Mouse (Mus musculus) c-Kit-positive CD71-positive TER-119-negative erythroid progenitor cells, embryonic 14.5 days (primary cell): Measurements from ENCODE around the gene Itga6.
"Not testable (repeated sequence)": the region's sequence is repeated elsewhere in the genome, so short reads cannot be mapped to it uniquely, and the experiment has no call there.

Experiments
- DNase-seq: peaks from one replicate; pipeline ENCODE4 v3.0.0-alpha.2; 2013; ENCODE audit warnings: low read depth

Itga6 gene

GRCm38 (mm10) chr2:71745610-71746374 is at the start of gene Itga6:
Gene Itga6 (plus strand): TSS chr2:71745616.
- DNase-seq: no peak

DNA sequence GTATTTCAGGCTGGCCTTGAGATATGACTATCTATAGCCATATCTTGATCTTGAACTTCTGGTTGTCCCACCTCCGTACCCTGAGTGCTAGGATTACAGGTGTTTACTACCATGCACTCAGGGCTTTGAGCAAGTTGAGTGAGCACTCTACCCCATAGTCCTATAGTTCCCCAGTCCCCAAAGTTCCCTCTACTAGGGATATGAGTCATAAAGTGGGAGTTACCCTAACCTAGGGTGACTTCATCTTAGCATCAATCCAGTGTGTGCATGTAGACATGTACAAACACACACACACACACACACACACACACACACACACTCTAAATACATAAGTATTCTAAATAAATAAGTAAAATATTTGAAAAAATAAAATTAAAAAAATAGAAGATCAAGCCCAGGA is 48.6 kb upstream of the Itga6 start:
- DNase-seq: no peak

- no peak for DNase-seq
Measured at GRCm38 (mm10) chr2:71697408-71698336, 47.7 kb upstream of the Itga6 start.

- DNase-seq: no peak
Measured at GRCm38 (mm10) chr2:71698366-71698765, 47.0 kb upstream of the Itga6 start.

DNA sequence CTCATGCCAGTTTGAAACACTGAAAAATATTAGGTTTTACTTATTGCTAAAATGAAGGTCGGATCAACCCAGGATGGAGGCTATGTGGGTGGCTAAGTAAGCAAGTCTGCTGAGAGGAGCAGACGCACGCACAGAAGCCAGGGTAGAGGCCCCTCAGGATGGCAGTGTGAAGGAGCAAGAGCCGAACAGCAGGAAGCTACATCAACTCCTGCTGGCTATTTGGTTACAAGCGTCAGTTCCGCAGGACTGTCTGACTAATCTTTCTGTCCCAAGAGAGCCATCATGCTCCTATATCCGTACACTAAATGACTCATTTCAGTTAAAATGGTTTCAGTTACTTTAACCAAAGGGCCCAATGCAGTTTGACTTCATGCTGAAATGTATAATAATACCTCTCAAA is 46.5 kb upstream of the Itga6 start:
- DNase-seq: no peak

DNA sequence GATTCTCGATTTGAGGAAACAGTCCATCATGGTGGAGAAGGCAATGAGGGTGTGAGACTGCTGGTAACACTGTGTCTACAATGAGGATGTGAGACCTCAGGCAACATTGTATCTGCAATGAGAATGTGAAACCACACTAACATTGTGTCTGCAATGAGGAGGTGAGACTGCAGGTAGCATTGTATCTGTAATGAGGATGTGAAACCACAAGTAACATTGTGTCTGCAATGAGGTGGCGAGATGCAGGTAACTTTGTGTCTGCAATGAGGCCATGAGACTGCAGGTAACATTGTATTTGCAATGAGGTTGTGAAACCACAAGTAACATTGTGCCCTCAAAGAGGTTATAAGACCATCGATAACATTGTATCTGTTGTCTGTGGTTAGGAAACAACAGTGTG is 44.1 kb upstream of the Itga6 start:
- no peak for DNase-seq

DNA sequence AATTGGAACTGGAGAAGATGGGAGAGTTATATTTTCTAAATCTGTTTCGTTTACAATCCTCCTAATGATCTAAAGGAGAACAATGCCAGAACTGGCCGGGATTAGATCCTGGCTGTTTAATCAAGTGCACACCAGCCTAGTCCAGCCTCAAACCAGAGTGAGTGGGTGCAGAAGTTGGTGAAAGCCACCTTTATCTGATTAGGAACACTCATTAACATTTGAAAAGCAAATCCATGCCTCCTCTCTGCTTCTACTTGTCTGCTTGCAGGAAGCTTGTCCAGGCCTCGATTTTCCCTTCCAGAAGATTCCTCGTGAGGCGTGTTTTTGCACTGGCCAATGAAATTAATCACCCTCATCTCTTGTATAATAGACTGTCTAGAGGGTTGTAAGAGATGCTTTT is 41.1 kb upstream of the Itga6 start:
- DNase-seq: no peak

DNA sequence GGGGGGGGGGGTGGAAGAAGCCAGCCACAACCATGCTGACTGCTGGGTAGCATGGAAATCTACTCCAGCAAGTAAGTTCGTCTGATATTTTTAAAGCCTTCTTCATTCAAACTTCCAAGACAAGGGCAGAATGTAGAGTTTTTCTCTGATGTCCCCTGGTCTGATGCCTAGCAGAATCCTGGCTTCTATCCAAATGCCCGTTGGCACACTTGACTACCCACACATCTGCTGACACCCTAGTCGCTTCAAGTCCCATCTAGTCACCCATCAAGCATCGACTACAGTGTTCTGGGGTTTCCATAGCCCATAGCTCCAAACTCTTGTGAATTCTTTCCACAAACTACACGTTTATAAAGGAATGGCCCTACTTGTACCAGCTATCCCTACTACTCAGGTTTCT is 36.5 kb upstream of the Itga6 start:
- DNase-seq: no peak

GRCm38 (mm10) chr2:71711640-71712039 is 33.8 kb upstream of the Itga6 start:
- no peak for DNase-seq

DNA sequence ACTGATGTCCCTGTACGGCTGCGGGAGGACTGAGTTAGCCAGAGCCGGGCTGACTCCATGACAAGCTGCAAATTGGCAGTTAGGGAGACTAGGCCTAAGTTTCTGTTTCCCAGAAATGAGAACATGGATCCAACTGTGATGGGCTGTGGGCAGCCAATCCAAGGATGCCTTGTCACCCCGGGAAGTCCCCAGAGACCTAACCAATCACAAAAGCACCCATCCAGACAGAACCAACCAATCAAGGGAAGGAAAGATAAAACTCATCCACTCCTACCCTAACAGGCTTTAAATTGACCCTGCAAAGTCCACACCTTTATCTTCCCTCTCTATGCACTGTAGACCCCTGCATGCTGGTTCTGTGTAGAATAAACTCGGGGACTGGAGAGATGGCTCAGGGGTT is 31.0 kb upstream of the Itga6 start:
- DNase-seq: no peak

GRCm38 (mm10) chr2:71719005-71719386 is 26.4 kb upstream of the Itga6 start:
- DNase-seq: no peak

GRCm38 (mm10) chr2:71719387-71720034 is 25.9 kb upstream of the Itga6 start:
- DNase-seq: no peak

DNA sequence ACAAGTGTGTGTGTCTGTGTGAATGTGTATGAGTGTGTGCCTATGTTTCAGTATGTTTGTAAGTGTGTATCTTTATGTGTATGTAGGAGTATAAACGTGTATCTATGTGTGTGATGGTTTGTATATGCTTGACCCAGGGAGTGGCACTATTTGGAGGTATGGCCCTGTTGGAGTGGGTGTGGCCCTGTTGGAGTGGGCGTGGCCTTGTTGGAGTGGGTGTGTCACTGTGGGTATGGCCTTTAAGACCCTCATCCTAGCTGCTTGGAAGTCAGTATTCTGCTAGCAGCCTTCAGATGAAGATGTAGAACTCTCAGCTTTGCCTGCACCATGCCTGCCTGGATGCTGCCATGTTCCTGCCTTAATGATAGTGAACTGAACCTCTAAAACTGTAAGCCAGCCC is 24.9 kb upstream of the Itga6 start:
- not testable (repeated sequence) for DNase-seq

GRCm38 (mm10) chr2:71722913-71723312 is 22.5 kb upstream of the Itga6 start:
- DNase-seq: no peak

GRCm38 (mm10) chr2:71723623-71724022 is 21.8 kb upstream of the Itga6 start:
- no peak for DNase-seq

GRCm38 (mm10) chr2:71724028-71724427 is 21.4 kb upstream of the Itga6 start:
- no peak for DNase-seq

GRCm38 (mm10) chr2:71725446-71725845 is 20.0 kb upstream of the Itga6 start:
- DNase-seq: no peak

DNA sequence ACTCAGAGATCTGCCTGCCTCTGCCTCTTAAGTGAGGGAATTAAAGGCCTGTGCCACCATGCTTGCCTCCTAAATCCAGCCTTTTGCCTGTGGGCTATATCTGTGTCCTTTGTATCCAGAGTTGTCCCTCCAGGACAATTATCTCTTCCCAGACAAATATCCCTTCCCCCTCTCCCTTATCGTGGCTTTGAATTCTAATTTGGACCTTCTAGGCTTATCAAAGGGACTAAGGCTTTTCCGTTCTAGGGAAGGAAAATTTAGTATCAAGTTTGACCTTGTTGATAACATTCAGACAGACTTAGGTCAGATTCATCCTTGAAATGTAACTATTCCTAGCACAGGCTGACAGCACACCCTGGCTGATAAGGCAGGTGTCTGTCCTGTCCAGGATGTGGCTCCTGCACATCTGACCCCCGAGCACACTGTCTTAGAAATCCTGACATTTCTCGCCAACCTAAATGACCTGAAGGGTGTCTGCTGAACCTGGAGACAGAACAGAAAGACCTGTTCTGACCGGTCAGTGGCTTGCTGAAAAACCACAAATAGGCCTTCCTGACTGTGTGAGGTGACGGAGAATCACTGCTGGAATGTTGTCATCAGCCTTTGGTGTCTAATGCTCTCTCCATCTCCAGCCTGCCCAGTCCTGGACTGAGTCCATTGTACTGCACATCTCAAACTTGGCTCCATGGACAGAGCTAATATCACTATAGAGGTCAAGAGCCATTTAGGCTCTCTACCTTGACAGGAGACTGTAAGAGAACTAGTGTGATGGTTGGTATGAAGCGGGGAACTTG is 18.3 kb upstream of the Itga6 start:
- DNase-seq: no peak

DNA sequence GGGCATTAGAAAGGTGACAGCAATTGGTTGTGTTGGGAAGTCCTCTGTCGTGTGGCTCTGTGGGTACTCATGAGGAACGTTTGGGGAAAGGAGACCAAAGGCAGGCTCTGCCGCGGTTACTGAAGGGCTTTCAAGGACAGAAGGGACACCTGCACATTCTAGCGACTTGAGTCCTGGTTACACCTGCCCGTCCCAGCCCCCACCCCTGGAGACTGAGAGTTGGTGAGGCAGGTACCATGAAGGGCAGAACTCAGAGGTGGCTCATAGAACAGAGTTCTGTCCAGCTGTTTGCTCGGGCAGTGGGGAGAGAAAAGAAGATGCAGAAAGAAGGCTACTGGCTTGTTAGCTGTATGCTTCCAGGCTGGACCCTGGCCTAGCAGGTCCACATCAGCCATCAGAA is 17.1 kb upstream of the Itga6 start:
- DNase-seq: no peak

DNA sequence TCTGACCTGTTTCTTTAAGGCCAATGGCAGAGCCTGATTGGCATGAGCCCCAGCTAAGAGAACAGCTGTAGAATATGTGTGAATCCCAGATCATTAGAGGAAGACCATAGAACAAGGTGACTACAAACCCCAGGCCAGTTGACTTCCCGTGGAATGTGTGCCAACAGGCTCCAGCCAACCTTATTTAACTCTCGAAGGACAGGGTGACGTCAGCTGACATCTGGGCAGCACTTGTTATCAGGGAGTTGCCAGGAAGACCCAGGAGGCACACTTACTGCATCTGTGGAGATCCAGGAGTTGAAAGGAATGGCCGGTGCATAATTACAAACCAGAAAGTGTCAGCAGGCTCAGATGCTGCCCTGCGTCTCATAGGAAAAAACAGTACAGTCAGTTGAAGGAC is 16.6 kb upstream of the Itga6 start:
- DNase-seq: no peak

- DNase-seq: no peak
Measured at GRCm38 (mm10) chr2:71730623-71731612, 14.5 kb upstream of the Itga6 start.
